Mouse (Mus musculus) T-helper 17 cell (primary cell): ENCODE data around the gene Fam69b.

Experiments used
- in situ Hi-C, 2 experiments: fragments of 300-600 bp; cut with MboI, MseI; formaldehyde crosslinking; loops; 1 replicate in 1 of 2; 2 replicates in 1 of 2; pipeline ENCODE4 v1.15.1; 2025; ENCODE audit warnings: high pct_unique_total_duplicates in 2 of 2

Gene Fam69b

GRCm38 (mm10) chr2:26597810-26598209, 30.4 kb upstream of the Fam69b start:
- in situ Hi-C loops: no loop called here

DNA sequence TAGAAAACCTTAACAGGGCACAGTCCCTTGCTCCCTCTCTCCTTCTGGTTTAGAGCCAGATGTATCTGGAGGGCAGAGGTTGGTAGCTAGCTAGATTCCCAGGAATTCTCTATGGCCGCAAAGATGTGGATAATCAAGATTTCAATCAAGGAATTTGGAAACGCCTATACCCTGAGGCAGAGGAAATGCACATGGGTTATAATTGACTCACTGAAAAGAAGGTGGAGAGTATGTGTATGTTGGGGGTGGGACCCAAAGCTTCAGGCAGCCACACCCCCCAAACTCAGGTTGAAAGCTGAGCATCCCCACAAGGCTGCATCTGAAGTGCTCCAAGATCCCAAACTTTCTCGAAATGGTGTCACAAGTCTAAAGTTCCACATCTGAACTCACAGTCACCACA, 29.8 kb upstream of the Fam69b start:
- in situ Hi-C loops: no loop called here

DNA sequence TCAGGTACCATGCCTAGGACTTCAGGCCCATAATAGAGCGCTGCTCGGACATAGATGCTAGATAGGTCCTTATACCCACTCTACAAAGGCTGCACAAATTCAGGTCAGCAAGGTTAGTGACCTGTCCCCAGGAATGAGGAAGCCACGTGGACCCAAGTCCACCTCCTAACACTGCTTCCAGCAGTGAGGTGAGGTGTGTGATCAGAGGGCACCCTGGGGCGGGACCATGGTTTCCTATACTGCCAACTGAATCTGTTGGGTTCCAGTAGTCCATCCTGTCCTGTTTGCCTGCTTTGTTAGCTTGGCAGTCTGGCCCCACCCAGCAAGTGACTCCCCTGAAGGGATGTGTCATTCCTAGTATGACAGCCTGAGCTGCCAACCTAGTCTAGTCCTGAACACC, 28.3 kb upstream of the Fam69b start:
- in situ Hi-C loops: no loop called here

GRCm38 (mm10) chr2:26600664-26601063, 27.6 kb upstream of the Fam69b start:
- in situ Hi-C loops: no loop called here

DNA sequence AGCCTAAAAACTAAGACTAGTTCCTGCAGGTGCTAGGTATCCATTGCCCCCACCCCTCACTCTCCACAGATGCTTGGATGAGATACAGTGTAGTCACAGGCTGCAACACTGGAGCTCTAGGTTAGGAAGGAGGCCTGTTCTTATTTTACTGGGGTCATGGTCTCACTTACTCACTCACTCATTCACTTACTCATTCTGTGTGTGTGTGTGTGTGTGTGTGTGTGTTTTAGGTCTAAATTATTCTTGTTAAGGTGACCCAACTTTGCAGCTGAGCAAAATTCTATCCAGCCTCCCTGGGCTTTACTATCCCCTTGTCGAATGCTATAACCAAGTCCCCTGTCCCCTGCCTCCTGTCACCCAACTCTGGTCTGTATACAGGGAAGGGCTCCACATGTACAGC, 26.7 kb upstream of the Fam69b start:
- in situ Hi-C loops: no loop called here

GRCm38 (mm10) chr2:26602631-26603030, 25.6 kb upstream of the Fam69b start:
- in situ Hi-C loops: no loop called here

GRCm38 (mm10) chr2:26603159-26603558, 25.1 kb upstream of the Fam69b start:
- in situ Hi-C loops: no loop called here

GRCm38 (mm10) chr2:26603720-26604671, 24.3 kb upstream of the Fam69b start, which contains the start of gene Agpat2:
Gene Agpat2 (minus strand): TSS chr2:26604417.
- in situ Hi-C loops: no loop called here

DNA sequence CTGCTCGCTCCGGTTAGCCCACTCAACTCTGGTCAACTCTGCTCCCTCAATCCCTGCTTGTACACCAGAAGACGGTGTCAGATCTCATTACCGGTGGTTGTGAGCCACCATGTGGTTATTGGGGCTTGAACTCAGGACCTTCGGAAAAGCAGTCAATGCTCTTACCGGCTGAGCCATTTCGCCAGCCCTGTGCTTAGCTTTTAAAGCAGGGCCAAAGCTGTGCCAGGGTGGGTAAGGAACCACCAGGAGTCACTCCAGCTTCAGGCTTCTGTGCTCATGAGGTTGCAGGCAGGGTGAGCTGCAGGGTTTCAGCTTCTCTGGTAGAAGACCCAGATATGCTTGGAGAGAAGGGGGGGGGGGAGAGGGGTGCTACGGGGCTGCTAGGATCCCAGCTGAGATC, 22.9 kb upstream of the Fam69b start:
- in situ Hi-C loops: no loop called here

GRCm38 (mm10) chr2:26606579-26606978, 21.7 kb upstream of the Fam69b start:
- in situ Hi-C loops: no loop called here

DNA sequence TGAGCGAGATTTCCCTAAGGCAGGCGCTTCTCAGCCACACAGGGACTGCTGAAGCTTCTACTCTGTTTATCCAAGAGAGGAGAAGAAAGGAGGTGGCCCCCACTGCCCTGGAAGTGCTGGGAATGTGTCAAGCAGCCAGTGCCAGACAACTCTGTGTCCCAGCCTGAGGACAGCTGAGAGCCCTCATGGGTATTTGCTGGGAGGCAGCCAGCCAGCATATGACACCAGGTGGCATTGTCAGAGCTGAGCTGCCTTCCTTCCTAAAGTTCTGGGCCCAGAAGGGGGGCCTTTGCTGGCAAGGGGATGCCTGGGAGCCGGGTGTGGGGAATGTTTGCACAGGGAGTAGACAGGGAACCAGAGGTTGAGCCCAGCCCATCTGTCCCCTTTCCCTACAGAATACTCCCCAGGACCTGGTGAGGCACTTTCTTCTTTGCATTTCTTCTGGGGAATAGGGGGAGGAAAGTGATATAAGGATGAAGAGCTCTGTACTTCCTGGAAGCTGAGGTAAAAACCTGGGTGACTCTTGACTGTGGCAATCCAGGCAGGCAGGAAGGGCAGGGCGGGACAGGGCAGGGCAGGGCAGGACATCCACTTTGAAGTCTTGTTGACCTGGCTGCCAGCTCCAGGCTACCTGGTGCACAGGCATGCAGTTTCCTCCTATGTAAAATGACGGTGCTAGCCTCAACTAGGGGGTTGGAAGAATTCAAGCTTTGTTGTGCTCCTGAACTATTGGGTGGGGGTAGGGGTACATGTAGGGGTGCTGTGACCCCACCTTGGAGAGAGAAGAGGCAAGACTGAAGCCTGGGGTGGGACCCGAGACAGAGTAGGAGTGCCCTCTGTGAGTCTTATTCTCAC, 21.0 kb upstream of the Fam69b start:
- in situ Hi-C loops: no loop called here

DNA sequence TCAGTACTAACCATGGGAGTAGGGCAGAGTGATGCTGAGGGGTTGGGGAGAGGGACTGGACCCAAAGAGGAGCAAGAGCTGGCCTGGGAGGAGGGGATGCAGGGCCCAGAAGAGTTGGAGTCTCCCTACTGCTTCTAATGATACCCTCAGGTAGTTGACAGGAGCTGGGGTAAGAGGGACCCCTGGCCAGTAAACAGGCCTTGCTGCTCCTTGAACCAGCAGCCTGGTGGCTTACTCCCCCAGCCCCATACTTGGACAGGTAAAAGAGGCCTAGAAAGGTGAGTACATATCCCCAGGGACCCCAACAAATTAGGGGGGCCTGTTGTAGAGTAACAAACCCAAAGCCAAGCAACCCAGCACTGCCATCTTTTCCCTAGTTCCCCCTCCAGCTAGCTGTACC, 19.5 kb upstream of the Fam69b start:
- in situ Hi-C loops: no loop called here

- in situ Hi-C loops: no loop called here
Observed at GRCm38 (mm10) chr2:26609261-26609661, 19.0 kb upstream of the Fam69b start.

GRCm38 (mm10) chr2:26610526-26610925, 17.7 kb upstream of the Fam69b start:
- in situ Hi-C loops: loop anchor here in 1 of 2 experiments (10.0 kb wide), 1 partner anchor 576 kb away; no protein-coding TSS in a partner anchor

GRCm38 (mm10) chr2:26611054-26611453, 17.2 kb upstream of the Fam69b start:
- in situ Hi-C loops: loop anchor here in 1 of 2 experiments (10.0 kb wide), 1 partner anchor 576 kb away; no protein-coding TSS in a partner anchor

DNA sequence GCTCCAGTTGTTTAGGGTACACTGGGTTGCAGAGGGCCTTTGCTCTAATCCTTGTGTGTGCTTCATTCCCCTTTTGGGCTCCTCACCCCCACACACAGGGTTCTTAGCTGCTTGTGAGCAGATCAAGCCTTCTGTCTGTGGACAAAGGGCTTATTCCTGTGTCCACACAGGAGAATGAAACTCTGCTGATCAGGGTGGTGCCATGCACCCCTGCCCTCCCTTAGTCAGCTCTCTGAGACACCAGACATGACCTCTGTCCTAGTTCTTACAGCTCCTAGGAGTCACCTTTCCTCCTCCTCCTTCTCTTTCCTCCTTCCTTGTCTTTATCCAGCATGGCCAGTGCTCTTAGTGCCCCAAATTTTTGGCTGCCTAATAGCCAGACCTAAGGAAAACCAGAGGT, 16.4 kb upstream of the Fam69b start:
- in situ Hi-C loops: loop anchor here in 1 of 2 experiments (10.0 kb wide), 1 partner anchor 577 kb away; no protein-coding TSS in a partner anchor

GRCm38 (mm10) chr2:26614903-26615302, 13.4 kb upstream of the Fam69b start:
- in situ Hi-C loops: loop anchor here in 1 of 2 experiments (10.0 kb wide), 1 partner anchor 580 kb away; no protein-coding TSS in a partner anchor

DNA sequence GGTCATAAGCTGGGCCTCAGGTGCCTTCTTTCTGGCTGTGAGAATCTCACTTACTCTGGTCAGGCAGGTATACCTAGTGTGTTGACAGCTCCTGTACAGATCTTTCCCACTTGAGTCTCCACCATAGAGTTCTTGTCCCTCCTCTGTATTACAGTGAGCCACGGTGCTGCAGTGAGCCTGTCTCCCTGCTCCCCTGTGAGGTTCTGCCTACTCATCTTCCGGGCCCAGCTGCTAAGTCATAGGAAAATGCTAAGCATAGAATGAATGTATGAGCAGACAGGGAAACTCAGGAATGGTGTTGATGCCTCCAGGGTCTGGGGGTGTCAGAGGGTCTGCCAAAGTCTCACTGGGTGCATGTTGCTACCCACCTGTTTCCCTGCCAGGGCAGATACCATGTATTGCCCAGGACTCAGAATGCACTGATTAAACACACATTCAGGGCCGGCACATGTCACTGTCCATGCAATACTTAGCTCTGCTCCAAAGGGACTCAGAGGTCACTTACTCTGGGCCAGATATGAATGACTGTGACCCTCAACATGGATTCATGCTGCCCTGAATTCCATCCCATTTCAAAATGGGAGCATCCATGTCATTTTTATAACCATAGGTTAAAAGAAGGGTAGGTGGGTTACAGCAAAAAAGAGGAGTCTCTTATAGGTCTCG, 12.7 kb upstream of the Fam69b start:
- in situ Hi-C loops: loop anchor here in 1 of 2 experiments (10.0 kb wide), 1 partner anchor 581 kb away; no protein-coding TSS in a partner anchor

DNA sequence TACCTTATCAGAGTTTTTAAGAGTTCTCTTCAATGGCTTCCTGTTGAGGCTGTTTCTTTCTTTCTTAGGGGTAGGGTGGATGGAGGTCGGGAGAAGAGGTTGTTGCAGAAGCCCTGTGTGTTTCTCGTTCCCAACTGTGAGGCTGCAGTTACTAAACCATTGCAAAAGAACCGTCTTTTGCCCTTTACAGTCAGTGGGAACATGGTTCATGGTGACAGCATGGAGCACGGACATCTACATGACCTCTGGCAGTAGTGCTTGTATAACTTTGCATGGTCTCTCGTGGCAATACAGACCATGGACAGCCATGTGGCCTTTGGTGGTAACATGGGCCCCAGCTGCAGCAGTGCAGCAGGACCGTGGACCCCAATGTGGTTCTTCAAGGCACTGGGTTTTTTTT, 10.9 kb upstream of the Fam69b start:
- in situ Hi-C loops: loop anchor here in 1 of 2 experiments (10.0 kb wide), 1 partner anchor 583 kb away; no protein-coding TSS in a partner anchor

GRCm38 (mm10) chr2:26617928-26618327, 10.3 kb upstream of the Fam69b start:
- in situ Hi-C loops: loop anchor here in 1 of 2 experiments (10.0 kb wide), 1 partner anchor 583 kb away; no protein-coding TSS in a partner anchor

DNA sequence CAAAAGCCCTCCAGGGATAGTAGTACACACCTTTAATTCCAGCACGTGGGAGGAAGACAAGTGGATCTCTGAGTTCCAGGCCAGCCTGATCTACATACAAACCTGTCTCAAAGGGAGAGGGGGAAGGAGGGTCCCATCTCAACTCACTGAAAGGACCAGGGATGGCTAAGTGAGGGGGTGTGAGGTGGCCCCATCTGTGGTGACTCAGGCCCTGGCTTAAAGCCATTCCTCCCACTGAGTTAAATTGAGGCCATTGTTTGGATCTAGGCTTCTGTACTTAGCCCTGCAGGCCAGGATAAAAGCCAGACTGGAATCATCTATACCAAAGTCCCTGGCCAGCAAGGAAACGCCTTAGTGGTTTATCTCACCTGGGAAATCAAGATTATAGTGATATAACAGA, 7.0 kb upstream of the Fam69b start:
- in situ Hi-C loops: no loop called here
